Mouse (Mus musculus) hindbrain, embryonic 16.5 days (tissue): Measurements from ENCODE around the gene Spdye4b. TPM values are rescaled to one million over a fixed set of nuclear protein-coding genes. Genes with fewer than 3 reads are reported as not detected.

Source experiments
- ATAC-seq: fragments of 200-750 bp; cut with Nextera tagmentation; 2 replicates; pipeline ENCODE4 v1.8.0; 2017; ENCODE audit warnings: moderate TSS enrichment, moderate library complexity
- H3K27ac ChIP-seq: fragments of 300-500 bp; sonication (generic); 2 replicates; pipeline ENCODE4 v1.5.1; 2014; ENCODE audit warnings: low read depth, mild to moderate bottlenecking, control low read depth, low read length, moderate library complexity
- H3K27me3 ChIP-seq: fragments of 300-500 bp; sonication (generic); replicated peaks from 2 replicates; pipeline ENCODE4 v1.6.1; 2014; ENCODE audit warnings: low read length; ENCODE audit not compliant: control insufficient read depth, insufficient read depth
- H3K36me3 ChIP-seq: fragments of 300-500 bp; sonication (generic); 2 replicates; pipeline ENCODE4 v1.6.1; 2014; ENCODE audit warnings: mild to moderate bottlenecking, low read length, moderate library complexity, mixed read lengths; ENCODE audit not compliant: control insufficient read depth, insufficient read depth
- H3K4me1 ChIP-seq: fragments of 300-500 bp; sonication (generic); 2 replicates; pipeline ENCODE4 v1.6.1; 2014; ENCODE audit warnings: low read depth, low read length; ENCODE audit not compliant: control insufficient read depth, insufficient read depth
- H3K4me2 ChIP-seq: fragments of 300-500 bp; sonication (generic); 2 replicates; pipeline ENCODE4 v1.6.1; 2014; ENCODE audit warnings: mild to moderate bottlenecking, low read length, control low read depth, moderate library complexity
- H3K4me3 ChIP-seq: fragments of 300-500 bp; sonication (generic); 2 replicates; pipeline ENCODE4 v1.5.1; 2014; ENCODE audit warnings: mild to moderate bottlenecking, low read length, control low read depth, moderate library complexity
- H3K9ac ChIP-seq: fragments of 300-500 bp; sonication (generic); 2 replicates; pipeline ENCODE4 v1.6.1; 2014; ENCODE audit warnings: low read depth, mild to moderate bottlenecking, control low read depth, low read length, moderate library complexity
- H3K9me3 ChIP-seq: fragments of 300-500 bp; sonication (generic); 2 replicates; pipeline ENCODE4 v1.6.1; 2014; ENCODE audit warnings: mild to moderate bottlenecking, low read length, moderate library complexity; ENCODE audit not compliant: control insufficient read depth
- WGBS: fragments of 180-500 bp; shearing (Covaris S2); extraction: QIAGEN DNeasy Blood & Tissue Kit; methylation state at CpG from one replicate; pipeline ENCODE4 v1.1.7; 2014; 5-methylcytosine and 5-hydroxymethylcytosine counted together
- microRNA-seq: library from miRNA; unstranded; fragments of <30 nt; microRNA quantifications from one replicate; pipeline ENCODE4, GENCODE M21; 2017
- polyA plus RNA-seq: library from polyadenylated mRNA; unstranded; fragments of >200 nt; fragmentation: Nextera tagmentation; extraction: Ambion mirVana; gene quantifications from 2 replicates; pipeline ENCODE4 v1.2.1, GENCODE M21; 2015

Gene Spdye4b
- polyA plus RNA-seq, 1 experiment from 2014 or later: not detected

DNA sequence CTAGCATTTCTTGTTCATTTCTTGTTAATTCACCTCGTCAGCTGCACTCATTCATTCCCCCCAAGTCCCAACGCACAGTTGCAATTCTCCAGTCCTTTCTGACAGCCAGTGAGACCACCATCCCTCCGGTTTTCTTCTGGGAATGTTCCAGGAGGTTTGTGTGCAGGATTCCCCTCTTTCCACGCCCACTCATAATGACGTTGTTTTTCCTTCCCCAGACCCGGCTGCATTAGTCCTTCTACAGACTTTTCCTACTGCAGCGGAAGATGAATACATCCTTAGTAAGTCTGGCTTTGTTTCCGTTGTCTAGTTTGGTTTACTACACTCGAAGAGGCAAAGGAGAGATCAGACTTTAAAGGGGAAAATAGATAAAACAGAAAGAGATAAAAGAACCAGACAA is 55.2 kb downstream of the Spdye4b start:
- peak overlapping the region; percentile 99 for H3K4me3 ChIP-seq
- peaks cover 14% of the 10 kb centered on the region for H3K36me3 ChIP-seq
- 47% methylated on average over 9 of the region's 9 CpGs for WGBS
- no peaks in the 10 kb centered on the region for H3K27me3 ChIP-seq
- H3K4me2 ChIP-seq: peak overlapping the region; percentile 94
- peaks cover 17% of the 10 kb centered on the region for H3K4me1 ChIP-seq
- H3K9me3 ChIP-seq: no peaks in the 10 kb centered on the region
- no peak for ATAC-seq
- peak overlapping the region; percentile 100 for H3K9ac ChIP-seq
- H3K27ac ChIP-seq: no peak overlapping the region

DNA sequence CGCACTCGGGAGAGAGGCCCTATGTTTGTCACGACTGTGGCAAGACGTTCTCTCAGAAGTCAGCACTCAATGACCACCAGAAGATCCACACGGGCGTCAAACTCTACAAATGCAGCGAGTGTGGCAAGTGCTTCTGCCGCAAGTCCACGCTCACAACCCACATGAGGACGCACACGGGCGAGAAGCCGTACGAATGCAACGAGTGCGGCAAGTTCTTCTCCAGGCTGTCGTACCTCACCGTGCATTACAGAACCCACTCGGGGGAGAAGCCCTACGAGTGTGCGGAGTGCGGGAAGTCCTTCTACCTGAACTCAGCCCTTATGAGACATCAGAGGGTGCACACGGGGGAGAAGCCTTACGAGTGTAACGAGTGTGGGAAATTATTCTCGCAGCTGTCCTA is 64.1 kb downstream of the Spdye4b start:
- no peak for ATAC-seq
- Histone ChIP-seq H3K9ac (no peak overlapping the region), H3K9me3 (no peaks in the 10 kb centered on the region), H3K4me3 (no peak overlapping the region), H3K27me3 (no peaks in the 10 kb centered on the region), H3K36me3 (peaks cover 69% of the 10 kb centered on the region), H3K4me2 (no peak overlapping the region), H3K27ac (no peak overlapping the region), H3K4me1 (no peaks in the 10 kb centered on the region)
- WGBS: 96% methylated on average over 26 of the region's 26 CpGs

DNA sequence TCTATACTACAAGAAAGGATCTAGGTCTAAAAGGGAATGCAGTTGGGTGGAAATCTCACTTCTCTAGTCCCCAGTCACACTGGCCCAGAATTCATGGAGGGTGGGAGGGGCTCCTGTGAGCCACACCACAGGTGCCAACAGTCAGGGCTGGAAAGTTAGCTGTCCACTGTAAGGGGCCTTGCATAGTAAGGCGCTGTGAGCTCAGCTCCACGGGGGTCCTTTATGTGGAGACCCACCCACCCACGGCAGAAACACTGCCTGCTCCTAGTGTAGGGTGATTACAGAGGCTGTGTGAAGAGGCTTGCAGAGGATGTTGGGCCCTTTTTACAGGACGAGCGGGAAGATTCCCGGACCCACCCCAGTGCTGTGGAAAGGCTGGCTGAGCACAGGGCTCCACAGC is 71.2 kb downstream of the Spdye4b start:
- H3K27me3 ChIP-seq: peaks cover 18% of the 10 kb centered on the region
- H3K9me3 ChIP-seq: peaks cover 2% of the 10 kb centered on the region; the same call in 1 of the 2 replicates
- no peak overlapping the region for H3K9ac ChIP-seq
- no peak overlapping the region for H3K4me3 ChIP-seq
- H3K4me1 ChIP-seq: peaks cover 17% of the 10 kb centered on the region
- H3K27ac ChIP-seq: no peak overlapping the region
- peaks cover 40% of the 10 kb centered on the region for H3K36me3 ChIP-seq
- H3K4me2 ChIP-seq: no peak overlapping the region
- ATAC-seq: peak; percentile 29; the same call in 1 of the 2 replicates
- 56% methylated on average over 6 of the region's 6 CpGs for WGBS

DNA sequence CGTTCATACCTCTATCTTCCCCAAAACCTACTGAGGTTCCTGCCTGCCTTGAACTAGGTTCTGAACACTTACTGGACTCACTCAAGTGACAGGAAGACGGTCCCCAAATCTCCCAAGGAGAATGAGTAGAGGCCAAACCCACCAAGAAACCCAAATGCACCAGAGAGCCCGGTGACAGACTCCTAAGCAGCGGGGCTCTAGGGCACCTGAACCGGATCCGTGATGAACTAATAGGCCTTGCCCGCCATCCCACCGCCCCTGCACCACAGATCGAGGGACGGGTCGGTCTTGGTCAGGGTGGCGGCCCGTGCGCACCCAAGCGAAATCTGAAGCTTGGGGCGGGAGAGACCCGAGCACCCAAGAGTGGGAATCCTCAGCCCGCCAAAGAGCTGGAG is 72.0 kb downstream of the Spdye4b start:
- Histone ChIP-seq H3K4me3 (no peak overlapping the region), H3K9me3 (peaks cover 2% of the 10 kb centered on the region; the same call in 1 of the 2 replicates), H3K27ac (no peak overlapping the region), H3K36me3 (peaks cover 38% of the 10 kb centered on the region), H3K4me1 (peaks cover 17% of the 10 kb centered on the region), H3K4me2 (no peak overlapping the region; the same call in 1 of the 2 replicates), H3K9ac (no peak overlapping the region), H3K27me3 (peaks cover 22% of the 10 kb centered on the region)
- 50% methylated on average over 18 of the region's 18 CpGs for WGBS
- no peak for ATAC-seq

DNA sequence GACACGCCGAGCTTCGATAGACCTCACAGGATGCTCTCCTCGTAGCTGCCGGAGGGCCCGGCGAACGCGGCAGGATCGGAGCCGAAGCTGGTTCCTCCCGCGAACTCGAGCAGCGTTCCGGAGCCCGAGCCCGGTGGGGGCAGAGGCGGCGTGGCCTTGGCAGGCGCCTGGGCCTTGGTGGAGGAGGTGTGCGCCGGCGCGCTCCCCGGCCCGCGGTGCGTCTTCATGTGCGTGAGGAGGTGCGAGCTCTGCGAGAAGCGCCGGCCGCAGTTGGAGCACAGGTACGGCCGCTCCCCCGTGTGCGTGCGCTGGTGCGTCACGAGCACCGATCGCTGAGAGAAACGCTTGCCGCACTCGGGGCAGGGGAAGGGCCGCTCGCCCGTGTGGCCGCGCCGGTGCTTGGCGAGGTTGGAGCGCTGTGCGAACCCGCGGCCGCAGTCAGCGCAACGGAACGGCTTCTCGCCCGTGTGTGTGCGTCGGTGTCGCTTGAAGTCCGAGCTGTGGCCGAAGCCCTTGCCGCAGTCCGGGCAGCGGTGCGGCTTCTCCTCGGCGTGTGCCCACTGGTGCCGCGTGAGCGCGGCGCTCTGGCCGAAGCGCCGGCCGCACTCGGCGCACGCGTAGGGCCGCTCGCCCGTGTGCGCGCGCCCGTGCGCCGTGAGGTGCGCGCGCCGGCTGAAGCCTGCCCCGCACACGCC is 72.5 kb downstream of the Spdye4b start:
- no peak for ATAC-seq
- Histone ChIP-seq H3K4me2 (peak overlapping the region; percentile 56), H3K36me3 (peaks cover 36% of the 10 kb centered on the region), H3K4me1 (peaks cover 17% of the 10 kb centered on the region), H3K27ac (no peak overlapping the region), H3K9ac (peak overlapping the region; percentile 52), H3K4me3 (peak overlapping the region; percentile 30), H3K9me3 (peaks cover 2% of the 10 kb centered on the region; the same call in 1 of the 2 replicates), H3K27me3 (peaks cover 26% of the 10 kb centered on the region)
- WGBS: 11% methylated on average over 100 of the region's 103 CpGs

DNA sequence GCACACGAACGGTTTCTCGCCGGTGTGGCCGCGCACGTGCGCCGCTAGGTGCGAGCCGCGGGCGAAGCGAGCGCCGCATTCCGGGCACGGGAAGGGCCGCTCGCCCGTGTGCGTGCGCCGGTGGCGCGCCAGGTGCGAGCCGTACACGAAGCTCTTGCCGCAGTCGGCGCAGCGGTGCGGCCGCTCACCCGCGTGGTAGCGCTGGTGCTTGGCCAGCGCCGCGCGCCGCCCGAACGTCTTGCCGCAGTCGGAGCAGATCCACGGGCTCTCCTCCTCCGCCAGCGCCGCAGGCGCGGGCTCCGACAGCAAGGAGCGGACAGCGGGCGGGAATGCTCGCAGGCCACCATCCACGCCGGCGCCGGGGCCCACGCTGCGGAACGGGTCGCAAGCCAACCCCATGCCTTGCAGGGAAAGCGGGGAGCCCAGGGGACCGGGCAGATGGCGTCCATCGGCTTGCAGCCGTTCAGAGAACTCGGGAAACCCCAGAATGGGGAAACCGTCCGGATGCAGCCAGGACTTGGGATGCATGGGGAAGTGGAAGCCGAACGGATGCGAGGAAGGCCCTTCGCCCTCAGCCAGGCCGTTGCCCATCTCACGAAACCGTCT is 73.2 kb downstream of the Spdye4b start:
- H3K4me1 ChIP-seq: peaks cover 17% of the 10 kb centered on the region
- WGBS: 8% methylated on average over 79 of the region's 81 CpGs
- H3K4me3 ChIP-seq: peak overlapping the region; percentile 30
- H3K9me3 ChIP-seq: peaks cover 2% of the 10 kb centered on the region; the same call in 1 of the 2 replicates
- peak overlapping the region; percentile 52 for H3K9ac ChIP-seq
- 0 out of 2 replicates have a peak, but pooled peaks have one; percentile 2 for ATAC-seq
- H3K4me2 ChIP-seq: peak overlapping the region; percentile 56
- peaks cover 37% of the 10 kb centered on the region for H3K36me3 ChIP-seq
- no peak overlapping the region for H3K27ac ChIP-seq
- peaks cover 28% of the 10 kb centered on the region for H3K27me3 ChIP-seq

Small RNAs within 50 kb of the gene (microRNA-seq; reads per million reads assigned to microRNA genes)
- gene Gm44405: not detected

Other genes with a start within 250 kb of the Spdye4b start
- 478 and 522 TPM in 2 replicates for gene Fscn1, start 220.7 kb upstream of the Spdye4b start, polyA plus RNA-seq
- gene Rnf216, start 68.0 kb upstream of the Spdye4b start, polyA plus RNA-seq: 27.2 and 31.0 TPM in 2 replicates
- gene Olfr718-ps1, start 33.4 kb upstream of the Spdye4b start, polyA plus RNA-seq: 0.02 TPM in 1 of 2 replicates, not detected in the other
- gene Rbak, start 242 bp upstream of the Spdye4b start, polyA plus RNA-seq: 9.6 and 11.4 TPM in 2 replicates
- not detected in 2 replicates for gene Spdye4a, start 45.9 kb downstream of the Spdye4b start, polyA plus RNA-seq
- 16.4 and 20.5 TPM in 2 replicates for gene Zfp12, start 54.1 kb downstream of the Spdye4b start, polyA plus RNA-seq
- gene Zfp316, start 89.0 kb downstream of the Spdye4b start, polyA plus RNA-seq: 3.3 and 7.2 TPM in 2 replicates
- 0.16 and 0.31 TPM in 2 replicates for gene Zfp853, start 112.6 kb downstream of the Spdye4b start, polyA plus RNA-seq
- gene E130309D02Rik, start 134.3 kb downstream of the Spdye4b start, polyA plus RNA-seq: 24.9 and 28.2 TPM in 2 replicates
- 75.9 and 77.0 TPM in 2 replicates for gene Zdhhc4, start 148.2 kb downstream of the Spdye4b start, polyA plus RNA-seq
- gene Grid2ip, start 176.3 kb downstream of the Spdye4b start, polyA plus RNA-seq: 0.42 and 0.51 TPM in 2 replicates
- 123 and 138 TPM in 2 replicates for gene Kdelr2, start 222.8 kb downstream of the Spdye4b start, polyA plus RNA-seq